Mouse (Mus musculus) lung, postnatal 25 days (tissue): ENCODE data around the gene Nfix.

Source experiments
- DNase-seq: peaks from one replicate; pipeline ENCODE4 v3.0.0; 2022; ENCODE audit warnings: low spot score

Gene Nfix

DNA sequence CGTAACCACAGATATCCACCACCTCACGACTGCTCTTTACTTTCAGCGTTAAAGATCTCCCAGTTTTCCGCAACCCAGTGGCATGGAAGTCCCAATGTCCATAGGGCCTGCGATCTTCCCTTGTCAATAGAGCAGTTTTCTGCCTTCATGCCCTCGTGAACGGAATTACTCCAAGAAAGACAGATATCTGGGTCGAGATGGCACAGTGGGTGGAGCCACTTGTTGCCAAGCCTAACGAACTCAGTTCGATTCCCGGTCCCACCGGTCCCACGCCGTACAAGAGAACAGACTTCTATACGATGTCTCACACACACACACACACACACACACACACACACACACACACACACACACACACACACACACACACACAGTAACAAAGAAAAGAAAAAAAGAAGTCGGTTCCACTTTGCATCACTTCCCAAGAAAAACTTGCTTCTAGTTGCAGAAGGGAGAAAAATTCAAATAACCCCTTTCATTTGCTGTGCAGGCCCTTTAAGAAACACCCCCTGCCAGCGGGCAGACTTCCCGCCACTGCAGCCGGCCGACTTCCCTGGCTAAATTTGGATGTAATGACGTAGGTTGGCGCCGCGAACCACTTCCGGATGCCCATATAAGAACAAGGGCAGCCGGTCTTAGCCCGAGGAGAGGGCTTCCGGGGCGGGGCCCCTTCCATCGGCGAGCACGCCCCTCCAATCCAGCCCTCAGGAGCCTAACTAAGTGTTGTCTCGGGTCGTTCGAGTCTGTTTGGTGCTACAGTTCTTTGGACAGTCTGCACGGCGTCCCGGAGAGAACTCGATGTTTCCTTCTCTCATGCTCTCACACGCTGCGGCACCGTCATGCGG is 136.4 kb downstream of the Nfix start:
- peak; percentile 99 for DNase-seq

- DNase-seq: peak; percentile 99
These were observed 137.5 kb downstream of the Nfix start, which contains the start of gene Ier2 for GRCm38 (mm10) chr8:84662581-84663065. Ier2 (minus strand) TSS chr8:84662852.

- DNase-seq: peak; percentile 50
These were observed 138.1 kb downstream of the Nfix start for GRCm38 (mm10) chr8:84661961-84662571.

DNA sequence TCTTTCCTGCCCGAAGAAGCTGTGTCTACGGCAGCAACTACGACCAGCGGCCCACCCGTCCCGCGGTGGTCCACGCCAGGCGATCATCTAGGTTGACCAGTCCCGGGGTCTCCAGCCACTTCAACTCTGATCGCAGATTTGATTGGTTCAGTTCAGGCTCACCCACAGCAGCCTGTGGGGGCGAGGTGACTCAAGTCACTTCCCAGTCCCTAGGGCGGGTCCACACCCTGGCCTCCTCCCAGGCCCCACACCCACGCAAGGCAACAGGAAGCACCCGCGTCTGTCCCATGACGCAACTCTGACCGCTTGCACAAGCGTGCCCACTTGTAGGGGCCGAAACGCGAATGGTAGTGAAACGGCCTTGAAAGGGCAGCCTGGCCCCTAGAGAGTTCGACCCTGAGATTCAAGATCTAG is 138.7 kb downstream of the Nfix start:
- DNase-seq: peak; percentile 98

DNA sequence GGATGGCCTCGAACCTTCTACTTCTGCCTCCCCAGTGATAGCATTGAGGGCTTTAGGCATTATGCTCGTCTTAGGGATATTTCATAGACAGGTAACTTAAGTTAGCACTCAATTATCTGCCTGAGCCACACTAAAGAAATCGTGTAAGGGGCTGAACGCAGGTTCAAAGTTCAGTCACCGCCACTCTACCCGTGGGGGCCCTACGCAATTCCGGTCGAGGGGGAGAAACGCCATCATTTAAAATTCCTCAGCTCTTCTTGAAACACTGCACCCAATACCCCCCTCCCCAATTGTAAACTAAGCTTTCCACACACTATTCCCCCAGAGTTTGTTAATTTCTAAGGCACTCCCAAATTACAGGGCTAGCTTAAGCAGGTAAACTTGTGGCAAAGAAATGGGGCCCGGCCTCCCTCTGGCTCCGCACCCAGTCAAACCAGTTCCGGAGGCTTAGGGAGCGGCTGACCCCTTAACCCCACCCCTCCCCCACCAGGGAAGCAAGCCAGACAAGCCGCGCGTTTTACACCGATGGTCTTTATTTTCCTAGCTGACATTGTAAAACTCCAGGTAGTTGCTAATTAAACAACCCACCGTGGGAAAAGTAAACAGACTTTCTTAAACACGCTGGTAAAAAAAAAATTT is 139.2 kb downstream of the Nfix start:
- DNase-seq: peak; percentile 80

- peak; percentile 86 for DNase-seq
These were observed 140.0 kb downstream of the Nfix start for GRCm38 (mm10) chr8:84659936-84660818.

- no peak for DNase-seq
These were observed 141.2 kb downstream of the Nfix start for GRCm38 (mm10) chr8:84658951-84659350.

DNA sequence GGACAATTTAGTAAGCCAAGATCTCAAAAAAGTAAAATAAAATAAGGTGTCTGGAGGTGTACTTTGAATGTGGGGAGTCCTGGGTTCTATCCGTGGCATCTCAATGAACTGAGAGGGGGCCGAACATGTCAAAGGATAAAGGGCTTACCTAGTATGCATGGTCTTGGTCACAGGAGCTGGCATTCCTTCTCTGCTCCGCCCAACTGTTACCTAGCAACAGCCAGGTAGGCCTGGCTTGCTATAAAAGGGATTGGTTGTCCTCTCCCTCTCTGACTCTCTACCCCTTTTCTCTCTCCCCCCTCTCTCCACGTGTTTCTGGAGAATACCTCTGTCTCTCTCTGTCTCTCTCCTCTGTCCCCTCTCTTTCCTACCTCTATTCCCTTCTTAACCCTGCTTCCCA is 142.5 kb downstream of the Nfix start:
- no peak for DNase-seq

GRCm38 (mm10) chr8:84657203-84657602 is 142.9 kb downstream of the Nfix start:
- no peak for DNase-seq

GRCm38 (mm10) chr8:84656641-84657126 is 143.5 kb downstream of the Nfix start:
- peak; percentile 95 for DNase-seq

DNA sequence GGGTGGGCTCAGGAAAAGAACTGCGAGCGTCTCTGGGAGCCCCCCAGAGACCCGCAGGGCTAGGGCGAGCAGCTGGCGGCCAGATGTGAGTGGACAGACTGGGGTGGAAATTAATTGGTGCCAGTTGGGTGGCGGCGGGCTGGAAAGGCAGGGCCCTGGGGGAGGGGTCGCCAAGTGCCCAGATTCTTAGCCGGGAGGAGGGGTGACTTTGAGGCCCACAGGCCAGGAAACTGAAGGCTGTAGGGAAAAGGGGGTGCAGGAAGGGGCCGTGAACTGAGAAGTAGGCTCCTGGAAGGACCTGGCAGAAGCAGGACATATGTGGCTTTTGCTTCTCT is 144.0 kb downstream of the Nfix start:
- no peak for DNase-seq

GRCm38 (mm10) chr8:84655336-84656190 is 144.6 kb downstream of the Nfix start:
- no peak for DNase-seq

DNA sequence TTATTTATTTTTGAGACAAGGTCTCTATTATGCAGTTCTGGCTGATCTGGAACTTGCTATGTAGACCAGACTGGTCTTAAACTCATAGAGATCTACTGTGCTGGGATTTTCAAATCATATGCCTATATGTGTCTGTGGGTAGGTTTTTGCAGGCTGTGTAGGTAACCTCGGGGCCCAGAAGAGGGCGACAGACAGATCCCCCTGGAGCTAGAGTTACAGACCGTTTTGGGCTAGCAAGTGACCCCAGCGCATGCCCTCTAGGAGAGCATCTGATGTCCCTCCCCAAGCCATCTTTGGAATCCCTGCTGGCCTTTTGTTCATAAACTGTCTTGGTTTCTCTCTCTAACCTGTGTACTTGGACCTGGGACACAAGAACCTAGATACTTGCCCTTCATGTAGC is 145.5 kb downstream of the Nfix start:
- no peak for DNase-seq

DNA sequence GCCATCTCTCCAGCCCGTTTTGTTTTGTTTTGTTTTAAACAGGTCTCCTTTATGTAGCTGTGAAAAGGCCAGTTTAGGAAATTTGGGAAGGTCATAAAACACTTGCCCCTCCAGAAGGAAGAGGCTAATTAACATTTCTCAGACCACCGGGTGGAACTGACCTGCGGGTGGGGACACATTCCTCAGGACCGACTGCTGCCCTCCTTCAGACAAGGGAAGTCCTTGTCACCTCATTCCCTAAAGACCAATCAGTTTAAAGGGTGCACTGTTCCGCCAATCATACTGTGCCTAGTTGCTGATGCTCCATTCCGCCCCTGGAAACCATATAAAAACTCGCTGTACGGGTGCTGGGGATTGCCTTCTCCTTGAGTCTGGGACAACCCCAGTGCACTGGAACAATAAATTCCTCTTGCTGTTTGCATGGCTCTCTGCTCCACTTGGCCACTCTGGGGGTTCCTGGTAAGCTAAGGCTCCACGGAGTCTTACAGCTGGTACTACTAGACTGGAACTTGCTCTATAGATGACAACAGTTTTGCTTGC is 147.0 kb downstream of the Nfix start:
- DNase-seq: no peak

- no peak for DNase-seq
These were observed 149.9 kb downstream of the Nfix start for GRCm38 (mm10) chr8:84650213-84650612.
